ENCODE assay signal across 20 mouse cellular contexts in the genomic region with DNA sequence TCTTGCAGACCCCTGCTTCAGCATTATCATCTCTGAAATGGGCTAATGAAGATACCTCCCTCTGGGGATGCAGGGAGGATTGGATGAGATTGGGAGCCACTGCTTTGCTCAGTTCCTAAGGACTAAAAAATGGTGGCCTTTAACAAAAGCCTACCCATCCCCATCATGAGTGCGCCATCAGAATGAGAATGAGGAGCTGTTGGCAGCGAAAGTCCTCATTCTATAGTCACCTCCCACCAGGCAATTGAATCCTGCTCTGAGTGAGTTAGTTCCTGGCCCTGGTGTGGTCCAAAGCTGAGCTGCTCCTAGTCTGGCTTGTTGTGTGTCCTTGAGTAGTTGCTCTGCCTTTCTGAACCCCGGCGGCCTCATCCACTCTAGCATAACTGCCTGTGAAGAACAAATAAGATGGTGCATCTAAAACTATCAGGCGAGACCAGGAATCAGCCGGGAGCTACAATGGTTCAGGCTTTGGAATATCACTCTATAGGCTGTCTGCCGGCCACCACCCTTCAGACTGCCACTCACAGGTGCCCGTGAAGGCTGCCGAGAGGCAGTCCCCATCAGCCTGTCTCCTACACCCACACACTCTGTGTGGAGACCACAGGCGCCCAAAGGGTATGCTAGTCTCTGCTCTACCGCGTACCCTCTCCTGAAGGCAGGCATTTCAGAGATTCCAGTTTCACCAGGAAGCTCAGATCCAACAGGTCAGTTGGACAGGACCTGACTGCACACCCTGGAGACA. TPM values are rescaled to one million over a fixed set of nuclear protein-coding genes. Genes with fewer than 3 reads are reported as not detected.
A peak's percentile ranks its signal among the peaks of the same experiment; 100 is the strongest.
DNase-seq lines count a peak whose midpoint lies in the region; ATAC-seq and TF ChIP-seq lines count a peak whose summit lies in the region.
"Had no signal": no experiment of that assay in that cellular context is flagged by ENCODE, and none has a peak within 500 bp of the region (broad histone marks: within the 10 kb centered on the region; RNA-seq: fewer than 3 reads in every experiment).

No protein-coding gene starts in this region.

- H3K9ac ChIP-seq in hindbrain, postnatal 0 days (replicated peaks; ENCODE audit: low read length), result no peak overlapping the region
- H3K9ac ChIP-seq in ES-Bruce4 (ENCODE audit: low read depth, poor library complexity, severe bottlenecking), result peak overlapping the region; percentile 22; the same call in 1 of the 2 replicates
- H3K9ac ChIP-seq: forebrain, embryonic 12.5 days; hindbrain, embryonic 15.5 days; kidney, embryonic 15.5 days; liver, embryonic 14.5 days; lung, embryonic 15.5 days; stomach, embryonic 15.5 days had no signal

- H3K27ac ChIP-seq in hindbrain, embryonic 10.5 days, result peak overlapping the region; percentile 47; the same call in 1 of the 2 replicates
- no peak overlapping the region for H3K27ac ChIP-seq in hindbrain, postnatal 0 days
- H3K27ac ChIP-seq in ES-Bruce4 (ENCODE audit: insufficient read depth, low read length), result peak overlapping the region; percentile 29
- H3K27ac ChIP-seq: forebrain, embryonic 12.5 days; hindbrain, embryonic 15.5 days; kidney, embryonic 15.5 days; liver, embryonic 14.5 days; lung, embryonic 15.5 days; macrophage; stomach, embryonic 15.5 days had no signal

- no peak overlapping the region for H3K4me2 ChIP-seq in hindbrain, postnatal 0 days (ENCODE audit: low read depth, low read length)
- H3K4me2 ChIP-seq: forebrain, embryonic 12.5 days; hindbrain, embryonic 15.5 days; kidney, embryonic 15.5 days; lung, embryonic 15.5 days; stomach, embryonic 15.5 days had no signal

- no peak for TF ChIP-seq POLR2A in ES-Bruce4 (IDR thresholded peaks at IDR 0.05; ENCODE audit: insufficient read depth, low read length)

- no peak for TF ChIP-seq CTCF in hindbrain, postnatal 0 days (IDR thresholded peaks at IDR 0.05; ENCODE audit: low read depth)
- TF ChIP-seq CTCF in ES-Bruce4 (IDR thresholded peaks at IDR 0.05; ENCODE audit: low read depth, low read length), result no peak

- peaks cover 19% of the 10 kb centered on the region for H3K4me1 ChIP-seq in hindbrain, embryonic 10.5 days (replicated peaks)
- H3K4me1 ChIP-seq in hindbrain, postnatal 0 days (ENCODE audit: insufficient read depth, low read length), result no peaks in the 10 kb centered on the region; the same call in 1 of the 2 replicates
- H3K4me1 ChIP-seq in ES-Bruce4 (ENCODE audit: control insufficient read depth, insufficient read depth, low read length), result peaks cover 8% of the 10 kb centered on the region

- TF ChIP-seq EP300 in ES-Bruce4 (IDR thresholded peaks at IDR 0.05; ENCODE audit: insufficient read depth, low read depth, low read length), result 0 out of 2 replicates have a peak, but pooled peaks have one; percentile 50

- DNase-seq in hindbrain, embryonic 10.5 days (ENCODE audit: low spot score), result no peak
- DNase-seq in hindbrain, postnatal 0 days (ENCODE audit: low spot score), result no peak
- DNase-seq in R1 (ENCODE audit: low read depth, low spot score), result peak; percentile 90
- DNase-seq in thymus, postnatal 25 days, result peak; percentile 64
- DNase-seq in right cerebral cortex, adult 18-20 months, result no peak
- no peak for DNase-seq in lung, postnatal 10 days
- DNase-seq: cerebellum, adult 2 months; heart, postnatal 36 days; right cerebral cortex, postnatal 14 days; spleen, adult 18-20 months had no signal

- no peaks in the 10 kb centered on the region for H3K27me3 ChIP-seq in hindbrain, embryonic 10.5 days (ENCODE audit: insufficient read depth, poor library complexity, severe bottlenecking)
- no peaks in the 10 kb centered on the region for H3K27me3 ChIP-seq in hindbrain, postnatal 0 days (ENCODE audit: insufficient read depth, low read length)
- no peaks in the 10 kb centered on the region for H3K27me3 ChIP-seq in ES-Bruce4 (ENCODE audit: control insufficient read depth, insufficient read depth, low read length, poor library complexity, severe bottlenecking)
- H3K27me3 ChIP-seq: forebrain, embryonic 12.5 days; hindbrain, embryonic 15.5 days; kidney, embryonic 15.5 days; lung, embryonic 15.5 days; stomach, embryonic 15.5 days had no signal

- no peak for ATAC-seq in hindbrain, postnatal 0 days
- ATAC-seq: intestine, postnatal 0 days had no signal

- WGBS in hindbrain, embryonic 10.5 days, result 84% methylated on average over 12 of the region's 12 CpGs
- WGBS in hindbrain, postnatal 0 days, result 80% methylated on average over 12 of the region's 12 CpGs

- no peaks in the 10 kb centered on the region for H3K9me3 ChIP-seq in hindbrain, embryonic 10.5 days
- no peaks in the 10 kb centered on the region for H3K9me3 ChIP-seq in hindbrain, postnatal 0 days (ENCODE audit: low read length)
- H3K9me3 ChIP-seq in ES-Bruce4 (replicated peaks; ENCODE audit: control insufficient read depth, insufficient read depth, low read length, poor library complexity, severe bottlenecking), result no peaks in the 10 kb centered on the region
- H3K9me3 ChIP-seq: forebrain, embryonic 12.5 days; hindbrain, embryonic 15.5 days; kidney, embryonic 15.5 days; lung, embryonic 15.5 days; midbrain, embryonic 10.5 days; stomach, embryonic 15.5 days had no signal

- no peaks in the 10 kb centered on the region for H3K36me3 ChIP-seq in hindbrain, embryonic 10.5 days
- no peaks in the 10 kb centered on the region for H3K36me3 ChIP-seq in hindbrain, postnatal 0 days (ENCODE audit: insufficient read depth, low read length)
- H3K36me3 ChIP-seq in ES-Bruce4 (ENCODE audit: control insufficient read depth, insufficient read depth, low read length, poor library complexity, severe bottlenecking), result no peaks in the 10 kb centered on the region
- H3K36me3 ChIP-seq: forebrain, embryonic 12.5 days; hindbrain, embryonic 15.5 days; kidney, embryonic 15.5 days; lung, embryonic 15.5 days; midbrain, embryonic 10.5 days; stomach, embryonic 15.5 days had no signal

- H3K4me3 ChIP-seq in hindbrain, embryonic 10.5 days, result no peak overlapping the region
- H3K4me3 ChIP-seq in hindbrain, postnatal 0 days (ENCODE audit: low read length), result no peak overlapping the region
- peak overlapping the region; percentile 16 for H3K4me3 ChIP-seq in ES-Bruce4 (ENCODE audit: low read depth, low read length)
- H3K4me3 ChIP-seq: forebrain, embryonic 12.5 days; hindbrain, embryonic 15.5 days; kidney, embryonic 15.5 days; lung, embryonic 15.5 days; midbrain, embryonic 10.5 days; stomach, embryonic 15.5 days had no signal

RNA-seq across cellular contexts. Expression of gene Vdac1, which starts 20.4 kb away (rescaled TPM):
- 222 and 241 TPM in 2 replicates for polyA plus RNA-seq in hindbrain, embryonic 10.5 days (2016; fragmentation: Nextera tagmentation; extraction: Ambion mirVana)
- total RNA-seq in hindbrain, postnatal 0 days (2014; rRNA removed), result 276 and 314 TPM in 2 replicates
- polyA plus RNA-seq in hindbrain, postnatal 0 days (2015; fragmentation: Nextera tagmentation; extraction: Ambion mirVana), result 437 and 441 TPM in 2 replicates
- polyA plus RNA-seq in ES-Bruce4 (2011; ENCODE audit: insufficient read depth, insufficient read length, low read depth, missing spikeins), result 478 and 491 TPM in 2 replicates

RNA-seq across cellular contexts. Expression of gene 9530068E07Rik, which starts 55.9 kb away (rescaled TPM):
- polyA plus RNA-seq in hindbrain, embryonic 10.5 days (2016; fragmentation: Nextera tagmentation; extraction: Ambion mirVana), result 149 and 168 TPM in 2 replicates
- 125 and 142 TPM in 2 replicates for total RNA-seq in hindbrain, postnatal 0 days (2014; rRNA removed)
- polyA plus RNA-seq in hindbrain, postnatal 0 days (2015; fragmentation: Nextera tagmentation; extraction: Ambion mirVana), result 126 and 131 TPM in 2 replicates
- polyA plus RNA-seq in ES-Bruce4 (2011; ENCODE audit: insufficient read depth, insufficient read length, low read depth, missing spikeins), result 53.7 and 54.9 TPM in 2 replicates

RNA-seq across cellular contexts. Expression of gene Tcf7, which starts 57.5 kb away (rescaled TPM):
- polyA plus RNA-seq in hindbrain, embryonic 10.5 days (2016; fragmentation: Nextera tagmentation; extraction: Ambion mirVana), result 9.3 and 10.8 TPM in 2 replicates
- total RNA-seq in hindbrain, postnatal 0 days (2014; rRNA removed), result 2.2 and 3.3 TPM in 2 replicates
- 3.3 and 4.3 TPM in 2 replicates for polyA plus RNA-seq in hindbrain, postnatal 0 days (2015; fragmentation: Nextera tagmentation; extraction: Ambion mirVana)
- polyA plus RNA-seq in ES-Bruce4 (2011; ENCODE audit: insufficient read depth, insufficient read length, low read depth, missing spikeins), result 68.6 and 79.1 TPM in 2 replicates

Comparison
In these comparisons a context has a peak if more than half of its experiments do, and no peak if none do; other contexts are left out.
1. DNase-seq: peak in R1 (single experiment) and thymus, postnatal 25 days (single experiment); none in hindbrain, embryonic 10.5 days (single experiment), hindbrain, postnatal 0 days (single experiment), right cerebral cortex, adult 18-20 months (single experiment) and lung, postnatal 10 days (single experiment).